Mouse (Mus musculus) ES-Bruce4 (cell line): ENCODE measurements around the gene Gatb. TPM values are rescaled to one million over a fixed set of nuclear protein-coding genes. Genes with fewer than 3 reads are reported as not detected.

Experiments used
- H3K27ac ChIP-seq: 2 replicates; pipeline ENCODE4 v1.5.1; 2012; ENCODE audit warnings: low read length, inconsistent platforms; ENCODE audit not compliant: insufficient read depth
- H3K27me3 ChIP-seq: 2 replicates; pipeline ENCODE4 v1.6.1; 2012; ENCODE audit warnings: mild to moderate bottlenecking, low read length, inconsistent platforms; ENCODE audit not compliant: control insufficient read depth, poor library complexity, insufficient read depth, severe bottlenecking
- H3K36me3 ChIP-seq: 2 replicates; pipeline ENCODE4 v1.6.1; 2012; ENCODE audit warnings: inconsistent platforms, mild to moderate bottlenecking, low read length, moderate library complexity; ENCODE audit not compliant: control insufficient read depth, poor library complexity, insufficient read depth, severe bottlenecking
- H3K4me1 ChIP-seq: one replicate; pipeline ENCODE4 v1.8.1; 2011; ENCODE audit warnings: low read length; ENCODE audit not compliant: control insufficient read depth, insufficient read depth
- H3K4me3 ChIP-seq: 2 replicates; pipeline ENCODE4 v1.5.1; 2011; ENCODE audit warnings: low read depth, mild to moderate bottlenecking, low read length
- H3K9ac ChIP-seq: 2 replicates; pipeline ENCODE4 v1.6.1; 2012; ENCODE audit warnings: low read depth, mild to moderate bottlenecking, inconsistent platforms; ENCODE audit not compliant: poor library complexity, severe bottlenecking
- H3K9me3 ChIP-seq: replicated peaks from 2 replicates; pipeline ENCODE4 v1.6.1; 2012; ENCODE audit warnings: mild to moderate bottlenecking, low read length, inconsistent platforms; ENCODE audit not compliant: control insufficient read depth, poor library complexity, insufficient read depth, severe bottlenecking
- CTCF ChIP-seq: IDR thresholded peaks from one replicate; pipeline ENCODE4 v1.8.1; 2011; ENCODE audit warnings: low read depth, low read length
- EP300 ChIP-seq: IDR thresholded peaks from 2 replicates; pipeline ENCODE4 v1.6.1; 2011; ENCODE audit warnings: low read depth, low read length; ENCODE audit not compliant: insufficient read depth
- POLR2A ChIP-seq: IDR thresholded peaks from one replicate; pipeline ENCODE4 v1.8.1; 2011; ENCODE audit warnings: low read length; ENCODE audit not compliant: insufficient read depth
- polyA plus RNA-seq: library from polyadenylated mRNA; stranded (reverse); fragments of >200 nt; gene quantifications from 2 replicates; pipeline ENCODE4 v1.2.4, GENCODE M21; 2011; ENCODE audit warnings: low read depth; ENCODE audit not compliant: missing spikeins, insufficient read depth, insufficient read length

The Gatb gene
- polyA plus RNA-seq, 1 experiment, result 11.4 TPM

GRCm38 (mm10) chr3:85592067-85592466, 18.1 kb downstream of the Gatb start:
- Histone ChIP-seq H3K9me3 (no peaks in the 10 kb centered on the region), H3K9ac (no peak overlapping the region), H3K4me3 (no peak overlapping the region), H3K4me1 (no peaks in the 10 kb centered on the region), H3K36me3 (no peaks in the 10 kb centered on the region; the same call in 1 of the 2 replicates), H3K27me3 (no peaks in the 10 kb centered on the region), H3K27ac (no peak overlapping the region)
- TF ChIP-seq EP300 (no peak), CTCF (no peak), POLR2A (no peak)

DNA sequence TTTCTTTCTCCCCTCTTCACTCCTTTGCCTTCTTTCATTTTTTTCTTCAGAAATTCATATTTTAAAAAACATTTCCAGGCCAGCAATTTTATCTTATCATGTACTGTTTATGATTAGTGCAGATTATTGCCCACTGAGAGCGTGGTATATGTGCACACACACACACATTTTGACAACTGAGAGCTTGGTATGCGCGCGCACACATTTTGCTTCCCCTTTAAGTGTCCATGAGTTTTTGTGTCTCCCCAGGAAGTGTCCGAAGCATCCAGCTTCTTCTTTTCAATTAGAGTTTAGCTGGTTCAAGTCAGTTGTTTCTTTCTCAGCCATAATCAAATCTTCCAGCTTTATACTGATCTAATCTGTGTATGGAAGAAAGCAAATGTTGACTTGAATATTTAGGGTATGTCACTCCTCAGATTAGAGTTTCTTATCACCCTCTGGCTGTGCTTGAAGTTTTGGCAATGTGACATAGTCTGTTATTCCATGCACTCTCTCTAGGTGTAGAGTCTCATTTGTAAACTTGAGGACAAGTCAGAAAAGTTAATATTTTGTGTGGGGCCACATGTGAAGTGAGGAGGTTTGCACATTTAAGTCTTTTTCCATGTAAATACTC, 18.8 kb downstream of the Gatb start:
- no peak overlapping the region for H3K4me3 ChIP-seq
- no peaks in the 10 kb centered on the region; the same call in 1 of the 2 replicates for H3K36me3 ChIP-seq
- H3K4me1 ChIP-seq, result no peaks in the 10 kb centered on the region
- no peaks in the 10 kb centered on the region for H3K27me3 ChIP-seq
- no peak overlapping the region for H3K9ac ChIP-seq
- TF ChIP-seq EP300 (no peak), CTCF (no peak), POLR2A (no peak)
- H3K9me3 ChIP-seq, result no peaks in the 10 kb centered on the region
- no peak overlapping the region for H3K27ac ChIP-seq

DNA sequence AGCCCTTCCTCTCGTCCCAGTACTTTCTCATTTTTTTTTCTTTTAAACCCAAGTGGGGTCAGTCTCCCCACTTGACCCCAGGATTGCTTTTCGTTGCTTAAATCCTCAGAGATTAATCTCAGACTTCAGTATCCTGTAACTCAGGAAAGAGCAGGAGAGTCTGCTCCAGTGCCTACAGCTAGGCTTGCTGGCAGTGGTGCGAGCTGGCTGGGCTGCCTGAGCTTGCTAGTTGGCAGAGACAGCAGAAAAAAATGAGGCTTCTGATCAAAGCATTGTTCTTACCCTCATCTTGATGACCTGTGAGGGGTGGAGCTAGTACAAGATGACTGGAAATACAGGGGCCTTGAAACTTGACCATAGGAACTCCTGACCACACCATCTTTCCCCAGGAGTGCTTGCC, 20.5 kb downstream of the Gatb start:
- Histone ChIP-seq H3K4me3 (no peak overlapping the region), H3K27me3 (no peaks in the 10 kb centered on the region), H3K9me3 (no peaks in the 10 kb centered on the region), H3K4me1 (no peaks in the 10 kb centered on the region), H3K36me3 (no peaks in the 10 kb centered on the region; the same call in 1 of the 2 replicates), H3K9ac (no peak overlapping the region), H3K27ac (no peak overlapping the region)
- no peak for TF ChIP-seq CTCF
- no peak for TF ChIP-seq POLR2A
- TF ChIP-seq EP300, result no peak

- TF ChIP-seq POLR2A, result no peak
- no peak for TF ChIP-seq EP300
- TF ChIP-seq CTCF, result no peak
These were observed 25.6 kb downstream of the Gatb start for GRCm38 (mm10) chr3:85599526-85599925.

DNA sequence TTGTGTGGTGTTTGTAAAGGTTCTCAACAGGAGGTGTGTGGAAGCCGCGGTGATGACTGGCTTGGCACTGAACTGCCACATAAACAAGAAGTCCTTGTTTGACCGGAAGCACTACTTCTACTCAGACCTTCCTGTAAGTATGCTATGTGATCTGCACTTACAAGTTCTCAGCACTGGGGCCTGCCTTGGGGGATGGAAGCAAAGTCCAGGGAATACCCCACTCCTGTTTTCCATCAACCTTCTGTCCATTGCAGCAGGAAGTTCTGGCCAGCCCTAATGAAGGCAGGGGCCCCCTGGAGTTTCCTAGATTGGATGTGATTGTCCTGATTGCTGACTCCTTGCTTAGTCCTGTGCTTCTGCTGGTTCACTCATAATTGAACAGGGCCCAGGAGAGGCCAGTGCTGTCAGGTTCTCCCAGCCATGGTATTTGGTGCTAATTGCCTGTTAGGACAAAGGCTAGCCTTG, 28.0 kb downstream of the Gatb start:
- Histone ChIP-seq H3K27me3 (no peaks in the 10 kb centered on the region), H3K36me3 (no peaks in the 10 kb centered on the region; the same call in 1 of the 2 replicates), H3K9me3 (no peaks in the 10 kb centered on the region), H3K9ac (no peak overlapping the region), H3K4me1 (no peaks in the 10 kb centered on the region), H3K27ac (no peak overlapping the region), H3K4me3 (no peak overlapping the region)
- no peak for TF ChIP-seq CTCF
- TF ChIP-seq POLR2A, result no peak
- no peak for TF ChIP-seq EP300

More at GRCm38 (mm10) chr3:85599526-85599925, 25.6 kb downstream of the Gatb start:
- H3K27ac ChIP-seq, result no peak overlapping the region
- no peaks in the 10 kb centered on the region for H3K9me3 ChIP-seq
- no peaks in the 10 kb centered on the region for H3K27me3 ChIP-seq
- H3K36me3 ChIP-seq, result no peaks in the 10 kb centered on the region
- no peak overlapping the region for H3K4me3 ChIP-seq
- H3K9ac ChIP-seq, result no peak overlapping the region
- no peaks in the 10 kb centered on the region for H3K4me1 ChIP-seq

- Histone ChIP-seq H3K27me3 (no peaks in the 10 kb centered on the region), H3K4me3 (no peak overlapping the region), H3K36me3 (no peaks in the 10 kb centered on the region; the same call in 1 of the 2 replicates), H3K4me1 (no peaks in the 10 kb centered on the region), H3K27ac (no peak overlapping the region), H3K9me3 (no peaks in the 10 kb centered on the region), H3K9ac (no peak overlapping the region)
- TF ChIP-seq POLR2A (no peak), EP300 (no peak), CTCF (no peak)
These were observed 29.9 kb downstream of the Gatb start for GRCm38 (mm10) chr3:85603811-85604210.
